Mouse (Mus musculus): ENCODE results near the gene Bicral. TPM values are rescaled to one million over a fixed set of nuclear protein-coding genes. Genes with fewer than 3 reads are reported as not detected.

The Bicral gene
- polyA plus RNA-seq, 1 experiment, result 5.1 TPM

GRCm38 (mm10) chr17:46895426-46895825 lies 37.1 kb upstream of the Bicral start:
- H3K79me2 ChIP-seq (ENCODE audit: control insufficient read depth, insufficient read depth), result peaks cover 23% of the 10 kb centered on the region
- TF ChIP-seq REST (IDR thresholded peaks at IDR 0.05; ENCODE audit: insufficient read depth, insufficient read length), result no peak
- no peak overlapping the region for H3ac ChIP-seq (ENCODE audit: control insufficient read depth, insufficient read length)
- H3K36me3 ChIP-seq (ENCODE audit: control insufficient read depth, insufficient read depth), result no peaks in the 10 kb centered on the region
- no peak overlapping the region for H3K4me2 ChIP-seq (ENCODE audit: low read depth)
- H3K4me3 ChIP-seq, result no peak overlapping the region
- no peaks in the 10 kb centered on the region for H3K27me3 ChIP-seq (ENCODE audit: control insufficient read depth, insufficient read depth, insufficient read length)

GRCm38 (mm10) chr17:46890843-46891594 lies 32.7 kb upstream of the Bicral start:
- H3K79me2 ChIP-seq (ENCODE audit: control insufficient read depth, insufficient read depth), result peaks cover 27% of the 10 kb centered on the region
- peak overlapping the region; percentile 87 for H3K4me3 ChIP-seq
- peak overlapping the region; percentile 69 for H3ac ChIP-seq (ENCODE audit: control insufficient read depth, insufficient read length)
- no peaks in the 10 kb centered on the region for H3K36me3 ChIP-seq (ENCODE audit: control insufficient read depth, insufficient read depth)
- H3K27me3 ChIP-seq (ENCODE audit: control insufficient read depth, insufficient read depth, insufficient read length), result no peaks in the 10 kb centered on the region
- peak overlapping the region; percentile 97 for H3K4me2 ChIP-seq (ENCODE audit: low read depth)
- no peak for TF ChIP-seq MAX (IDR thresholded peaks at IDR 0.05; ENCODE audit: low read depth)
- peak in 1 of 3 experiments; percentile 7 for TF ChIP-seq MYOD1 (IDR thresholded peaks at IDR 0.05; ENCODE audit: control insufficient read depth in 1 of 3, insufficient read length in 2 of 3, low read depth in 2 of 3)

- TF ChIP-seq MYOD1 (IDR thresholded peaks at IDR 0.05; ENCODE audit: control insufficient read depth in 1 of 3, insufficient read length in 2 of 3, low read depth in 2 of 3) (no peak), E2F4 (IDR thresholded peaks at IDR 0.05; ENCODE audit: insufficient read depth) (no peak), TCF3 (IDR thresholded peaks at IDR 0.05; ENCODE audit: insufficient read length, low read depth) (no peak), MYOG (IDR thresholded peaks at IDR 0.05; ENCODE audit: control insufficient read depth in 1 of 3, insufficient read depth in 1 of 3, insufficient read length in 2 of 3, low read depth in 2 of 3) (peak in 1 of 3 experiments; percentile 15), CEBPB (IDR thresholded peaks at IDR 0.05; ENCODE audit: insufficient read depth, poor library complexity, severe bottlenecking) (no peak), POLR2AphosphoS2 (IDR thresholded peaks at IDR 0.05; ENCODE audit: insufficient read length, low read depth) (peak; percentile 99), TCF12 (IDR thresholded peaks at IDR 0.05; ENCODE audit: insufficient read depth, poor library complexity, severe bottlenecking) (no peak), POLR2A (IDR thresholded peaks at IDR 0.05; ENCODE audit: insufficient read length, low read depth) (peak; percentile 100), REST (IDR thresholded peaks at IDR 0.05; ENCODE audit: insufficient read depth, insufficient read length) (peak; percentile 55), MAX (IDR thresholded peaks at IDR 0.05; ENCODE audit: low read depth) (no peak), USF1 (IDR thresholded peaks at IDR 0.05; ENCODE audit: low read depth) (no peak), SRF (IDR thresholded peaks at IDR 0.05; ENCODE audit: control insufficient read depth, insufficient read length, low read depth) (no peak)
- Histone ChIP-seq H3K4me3 (peak within 1 kb of the TSS; percentile 87), H3K27me3 (ENCODE audit: control insufficient read depth, insufficient read depth, insufficient read length) (no peaks in the 10 kb centered on the region), H3K79me2 (ENCODE audit: control insufficient read depth, insufficient read depth) (peaks cover 27% of the 10 kb centered on the region), H3ac (ENCODE audit: control insufficient read depth, insufficient read length) (peak within 1 kb of the TSS; percentile 69), H3K36me3 (ENCODE audit: control insufficient read depth, insufficient read depth) (no peaks in the 10 kb centered on the region), H3K4me2 (ENCODE audit: low read depth) (peak within 1 kb of the TSS; percentile 97)
These were observed 32.0 kb upstream of the Bicral start, which contains the start of gene Tbcc for GRCm38 (mm10) chr17:46890116-46890815. TSS of gene Tbcc (plus strand) at chr17:46890684.

- H3K27me3 ChIP-seq (ENCODE audit: control insufficient read depth, insufficient read depth, insufficient read length), result no peaks in the 10 kb centered on the region
- H3K4me3 ChIP-seq, result peak overlapping the region; percentile 87
- TF ChIP-seq MYOD1 (IDR thresholded peaks at IDR 0.05; ENCODE audit: control insufficient read depth in 1 of 3, insufficient read length in 2 of 3, low read depth in 2 of 3) (peak in 1 of 3 experiments; percentile 31), CEBPB (IDR thresholded peaks at IDR 0.05; ENCODE audit: insufficient read depth, poor library complexity, severe bottlenecking) (no peak), POLR2A (IDR thresholded peaks at IDR 0.05; ENCODE audit: insufficient read length, low read depth) (peak; percentile 90), TCF12 (IDR thresholded peaks at IDR 0.05; ENCODE audit: insufficient read depth, poor library complexity, severe bottlenecking) (no peak), POLR2AphosphoS2 (IDR thresholded peaks at IDR 0.05; ENCODE audit: insufficient read length, low read depth) (peak; percentile 83), USF1 (IDR thresholded peaks at IDR 0.05; ENCODE audit: low read depth) (no peak), SRF (IDR thresholded peaks at IDR 0.05; ENCODE audit: control insufficient read depth, insufficient read length, low read depth) (peak; percentile 34)
- H3K79me2 ChIP-seq (ENCODE audit: control insufficient read depth, insufficient read depth), result peaks cover 30% of the 10 kb centered on the region
- H3K36me3 ChIP-seq (ENCODE audit: control insufficient read depth, insufficient read depth), result no peaks in the 10 kb centered on the region
- peak overlapping the region; percentile 69 for H3ac ChIP-seq (ENCODE audit: control insufficient read depth, insufficient read length)
- peak overlapping the region; percentile 94 for H3K4me2 ChIP-seq (ENCODE audit: low read depth)
These were observed 31.3 kb upstream of the Bicral start for GRCm38 (mm10) chr17:46889450-46890084.

Data from myocyte (in vitro differentiated cells).